Mouse (Mus musculus) stomach, embryonic 14.5 days (tissue): Measurements from ENCODE around the gene Lrrc31. TPM values are rescaled to one million over a fixed set of nuclear protein-coding genes. Genes with fewer than 3 reads are reported as not detected.

ENCODE experiments used
- ATAC-seq: fragments of 200-750 bp; cut with Nextera tagmentation; 2 replicates; pipeline ENCODE4 v1.8.0; 2017; ENCODE audit warnings: low read depth, moderate TSS enrichment; ENCODE audit not compliant: insufficient number of reproducible peaks, insufficient read depth, low FRiP score
- H3K27ac ChIP-seq: fragments of 300-500 bp; sonication (generic); 2 replicates; pipeline ENCODE4 v1.5.1; 2014; ENCODE audit warnings: mild to moderate bottlenecking, low read length, moderate library complexity, mixed read lengths
- H3K27me3 ChIP-seq: fragments of 300-500 bp; sonication (generic); 2 replicates; pipeline ENCODE4 v1.6.1; 2014; ENCODE audit warnings: low read length, control low read depth, mixed read lengths; ENCODE audit not compliant: control insufficient read depth, insufficient read depth
- H3K36me3 ChIP-seq: fragments of 300-500 bp; sonication (generic); 2 replicates; pipeline ENCODE4 v1.6.1; 2014; ENCODE audit warnings: mild to moderate bottlenecking, control low read depth, low read length, moderate library complexity, mixed read lengths; ENCODE audit not compliant: control insufficient read depth, insufficient read depth
- H3K4me1 ChIP-seq: fragments of 300-500 bp; sonication (generic); 2 replicates; pipeline ENCODE4 v1.6.1; 2014; ENCODE audit warnings: low read length, control low read depth, mixed read lengths; ENCODE audit not compliant: control insufficient read depth, insufficient read depth
- H3K4me2 ChIP-seq: fragments of 300-500 bp; sonication (generic); replicated peaks from 2 replicates; pipeline ENCODE4 v1.6.1; 2014; ENCODE audit warnings: low read depth, low read length, control low read depth
- H3K4me3 ChIP-seq: fragments of 300-500 bp; sonication (generic); 2 replicates; pipeline ENCODE4 v1.5.1; 2014; ENCODE audit warnings: low read depth, low read length, control low read depth
- H3K9ac ChIP-seq: fragments of 300-500 bp; sonication (generic); replicated peaks from 2 replicates; pipeline ENCODE4 v1.6.1; 2014; ENCODE audit warnings: low read depth, mild to moderate bottlenecking, control low read depth, low read length, moderate library complexity, mixed read lengths
- H3K9me3 ChIP-seq: fragments of 300-500 bp; sonication (generic); 2 replicates; pipeline ENCODE4 v1.6.1; 2016; ENCODE audit warnings: low read depth, low read length, control low read depth; ENCODE audit not compliant: control insufficient read depth
- WGBS: fragments of 180-500 bp; shearing (Covaris S2); extraction: QIAGEN DNeasy Blood & Tissue Kit; methylation state at CpG from one replicate; pipeline ENCODE4 v1.1.7; 2014; 5-methylcytosine and 5-hydroxymethylcytosine counted together
- polyA plus RNA-seq: library from polyadenylated mRNA; unstranded; fragments of >200 nt; fragmentation: Nextera tagmentation; extraction: Ambion mirVana; gene quantifications from 2 replicates; pipeline ENCODE4 v1.2.1, GENCODE M21; 2014

The Lrrc31 gene
- polyA plus RNA-seq, 1 experiment from 2014 or later, result 0.39 TPM

GRCm38 (mm10) chr3:30724848-30725465 is 25.3 kb upstream of the Lrrc31 start:
- Histone ChIP-seq H3K4me1 (no peaks in the 10 kb centered on the region), H3K4me2 (no peak overlapping the region), H3K36me3 (no peaks in the 10 kb centered on the region), H3K27me3 (no peaks in the 10 kb centered on the region), H3K27ac (no peak overlapping the region), H3K4me3 (no peak overlapping the region), H3K9ac (no peak overlapping the region), H3K9me3 (no peaks in the 10 kb centered on the region)
- WGBS, result 77% methylated on average over 10 of the region's 10 CpGs
- no peak for ATAC-seq

- no peak overlapping the region for H3K4me3 ChIP-seq
- no peak overlapping the region for H3K27ac ChIP-seq
- no peaks in the 10 kb centered on the region for H3K36me3 ChIP-seq
- 62% methylated on average over 10 of the region's 10 CpGs for WGBS
- H3K27me3 ChIP-seq, result no peaks in the 10 kb centered on the region
- no peak overlapping the region for H3K4me2 ChIP-seq
- no peaks in the 10 kb centered on the region for H3K9me3 ChIP-seq
- ATAC-seq, result no peak
- H3K4me1 ChIP-seq, result no peaks in the 10 kb centered on the region
- H3K9ac ChIP-seq, result no peak overlapping the region
Observed at GRCm38 (mm10) chr3:30724105-30724824, 24.6 kb upstream of the Lrrc31 start.

DNA sequence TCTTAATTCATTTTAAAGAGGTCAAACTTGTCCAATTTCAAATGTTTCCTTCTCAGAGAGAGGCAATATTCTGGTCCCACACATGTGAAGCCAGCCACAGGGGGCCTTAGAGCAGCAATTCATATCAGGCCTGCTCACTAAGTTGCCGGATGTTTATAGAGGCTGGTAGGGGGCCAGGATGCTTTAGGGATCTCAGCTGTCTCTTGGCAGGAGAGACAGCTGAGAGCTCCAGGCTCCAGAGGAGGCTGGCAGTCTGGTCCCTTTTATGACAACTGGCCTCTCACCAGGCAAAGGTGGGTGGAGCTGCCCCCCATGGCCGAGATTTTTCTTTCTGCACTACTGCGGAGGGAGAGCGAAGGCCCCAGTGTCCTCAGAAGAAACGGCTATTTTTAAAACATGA is 23.5 kb upstream of the Lrrc31 start:
- Histone ChIP-seq H3K9ac (no peak overlapping the region), H3K4me3 (no peak overlapping the region), H3K36me3 (no peaks in the 10 kb centered on the region), H3K27me3 (no peaks in the 10 kb centered on the region), H3K4me2 (no peak overlapping the region), H3K4me1 (no peaks in the 10 kb centered on the region), H3K9me3 (no peaks in the 10 kb centered on the region), H3K27ac (no peak overlapping the region)
- 33% methylated on average over 5 of the region's 5 CpGs for WGBS
- ATAC-seq, result no peak

GRCm38 (mm10) chr3:30722461-30722860 is 22.8 kb upstream of the Lrrc31 start:
- H3K36me3 ChIP-seq, result no peaks in the 10 kb centered on the region
- 89% methylated on average over 2 of the region's 2 CpGs for WGBS
- ATAC-seq, result no peak
- no peaks in the 10 kb centered on the region for H3K9me3 ChIP-seq
- H3K27ac ChIP-seq, result no peak overlapping the region
- no peak overlapping the region for H3K9ac ChIP-seq
- no peak overlapping the region for H3K4me3 ChIP-seq
- H3K27me3 ChIP-seq, result no peaks in the 10 kb centered on the region
- no peaks in the 10 kb centered on the region for H3K4me1 ChIP-seq
- no peak overlapping the region for H3K4me2 ChIP-seq

GRCm38 (mm10) chr3:30722036-30722435 is 22.4 kb upstream of the Lrrc31 start:
- Histone ChIP-seq H3K9ac (no peak overlapping the region), H3K9me3 (no peaks in the 10 kb centered on the region), H3K4me2 (no peak overlapping the region), H3K4me1 (no peaks in the 10 kb centered on the region), H3K27me3 (no peaks in the 10 kb centered on the region), H3K4me3 (no peak overlapping the region), H3K27ac (no peak overlapping the region), H3K36me3 (no peaks in the 10 kb centered on the region)
- ATAC-seq, result no peak
- WGBS, result 80% methylated on average over 4 of the region's 4 CpGs

- no peak for ATAC-seq
- 81% methylated on average over 3 of the region's 3 CpGs for WGBS
Observed at GRCm38 (mm10) chr3:30718649-30719048, 19.0 kb upstream of the Lrrc31 start.

GRCm38 (mm10) chr3:30713334-30713733 is 13.7 kb upstream of the Lrrc31 start:
- 53% methylated on average over 1 of the region's 1 CpGs for WGBS
- no peak overlapping the region for H3K4me3 ChIP-seq
- no peaks in the 10 kb centered on the region for H3K27me3 ChIP-seq
- ATAC-seq, result no peak
- H3K36me3 ChIP-seq, result no peaks in the 10 kb centered on the region
- H3K9me3 ChIP-seq, result no peaks in the 10 kb centered on the region
- H3K4me1 ChIP-seq, result no peaks in the 10 kb centered on the region
- no peak overlapping the region for H3K4me2 ChIP-seq
- no peak overlapping the region for H3K9ac ChIP-seq
- H3K27ac ChIP-seq, result no peak overlapping the region

More at GRCm38 (mm10) chr3:30718649-30719048, 19.0 kb upstream of the Lrrc31 start:
- no peaks in the 10 kb centered on the region for H3K27me3 ChIP-seq
- H3K4me3 ChIP-seq, result no peak overlapping the region
- H3K27ac ChIP-seq, result no peak overlapping the region
- no peaks in the 10 kb centered on the region for H3K9me3 ChIP-seq
- H3K36me3 ChIP-seq, result no peaks in the 10 kb centered on the region
- no peaks in the 10 kb centered on the region for H3K4me1 ChIP-seq
- H3K9ac ChIP-seq, result no peak overlapping the region
- no peak overlapping the region for H3K4me2 ChIP-seq

GRCm38 (mm10) chr3:30710191-30710590 is 10.5 kb upstream of the Lrrc31 start:
- no peak for ATAC-seq
- no peaks in the 10 kb centered on the region for H3K27me3 ChIP-seq
- no peak overlapping the region for H3K27ac ChIP-seq
- no peak overlapping the region for H3K4me2 ChIP-seq
- H3K9ac ChIP-seq, result no peak overlapping the region
- no peaks in the 10 kb centered on the region for H3K4me1 ChIP-seq
- WGBS, result 76% methylated on average over 6 of the region's 6 CpGs
- no peak overlapping the region for H3K4me3 ChIP-seq
- no peaks in the 10 kb centered on the region for H3K9me3 ChIP-seq
- no peaks in the 10 kb centered on the region for H3K36me3 ChIP-seq
